Mouse (Mus musculus): ENCODE results near the gene Ppme1. TPM values are rescaled to one million over a fixed set of nuclear protein-coding genes. Genes with fewer than 3 reads are reported as not detected.

Gene Ppme1
- polyA plus RNA-seq, 1 experiment from 2014 or later, result 157 TPM

DNA sequence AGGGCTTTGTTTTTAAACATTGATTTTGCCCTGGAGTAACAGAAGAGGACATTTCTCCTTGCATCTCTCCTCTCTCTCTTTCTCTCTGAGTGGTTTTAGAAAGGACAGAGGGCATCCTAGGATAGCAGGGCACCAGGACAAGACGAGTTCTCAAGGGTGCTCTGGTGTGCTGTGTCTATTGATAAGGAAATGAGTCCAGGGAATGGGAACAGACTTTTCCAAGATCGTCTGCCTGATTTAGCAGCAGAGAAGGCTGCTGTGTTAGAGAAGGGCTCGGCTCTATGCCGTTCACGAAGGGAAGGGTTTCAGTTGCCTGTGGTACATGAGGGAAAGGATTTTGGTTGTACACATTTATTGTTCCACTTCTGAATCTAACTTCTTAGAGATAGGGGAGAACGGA lies 62.4 kb downstream of the Ppme1 start:
- no peak overlapping the region for H3K9ac ChIP-seq (ENCODE audit: low read depth, low read length)
- no peak overlapping the region for H3K4me3 ChIP-seq (ENCODE audit: low read length)
- H3K4me2 ChIP-seq (ENCODE audit: low read length), result no peak overlapping the region
- WGBS, result 19% methylated on average over 6 of the region's 6 CpGs
- H3K36me3 ChIP-seq (ENCODE audit: control insufficient read depth, insufficient read depth, low read length), result no peaks in the 10 kb centered on the region
- peak overlapping the region; percentile 26 for H3K27ac ChIP-seq (ENCODE audit: low read depth, low read length)
- no peaks in the 10 kb centered on the region for H3K27me3 ChIP-seq (replicated peaks; ENCODE audit: control insufficient read depth, insufficient read depth, low read length)
- no peaks in the 10 kb centered on the region for H3K9me3 ChIP-seq (ENCODE audit: control insufficient read depth, low read length)
- no peak for ATAC-seq
- H3K4me1 ChIP-seq (ENCODE audit: control insufficient read depth, insufficient read depth, low read depth, low read length), result peaks cover 24% of the 10 kb centered on the region

DNA sequence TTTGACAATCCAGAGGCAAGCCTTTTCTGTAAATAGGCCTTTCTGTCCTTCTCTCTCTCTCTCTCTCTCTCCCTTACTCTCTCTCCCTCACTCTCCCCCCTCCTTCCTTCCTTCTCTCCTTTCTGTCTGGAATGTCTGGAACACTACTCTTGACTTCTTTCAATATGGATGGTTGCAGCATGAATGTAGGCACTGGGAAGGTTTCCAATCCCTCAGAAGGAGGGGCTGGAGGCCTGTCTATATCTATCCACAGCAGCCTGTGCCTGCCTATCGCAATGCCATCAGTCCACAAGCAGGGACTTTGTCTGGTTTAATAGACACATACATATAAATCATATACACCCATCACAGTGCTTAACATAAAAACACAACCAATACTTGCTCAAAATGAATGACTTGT lies 62.9 kb downstream of the Ppme1 start:
- Histone ChIP-seq H3K4me2 (ENCODE audit: low read length) (no peak overlapping the region), H3K4me3 (ENCODE audit: low read length) (no peak overlapping the region), H3K27ac (ENCODE audit: low read depth, low read length) (peak overlapping the region; percentile 26), H3K9me3 (ENCODE audit: control insufficient read depth, low read length) (no peaks in the 10 kb centered on the region), H3K4me1 (ENCODE audit: control insufficient read depth, insufficient read depth, low read depth, low read length) (peaks cover 24% of the 10 kb centered on the region), H3K9ac (ENCODE audit: low read depth, low read length) (no peak overlapping the region), H3K36me3 (ENCODE audit: control insufficient read depth, insufficient read depth, low read length) (no peaks in the 10 kb centered on the region), H3K27me3 (replicated peaks; ENCODE audit: control insufficient read depth, insufficient read depth, low read length) (no peaks in the 10 kb centered on the region)
- WGBS, result 33% methylated on average over 1 of the region's 1 CpGs
- peak; percentile 43; the same call in 1 of the 2 replicates for ATAC-seq

DNA sequence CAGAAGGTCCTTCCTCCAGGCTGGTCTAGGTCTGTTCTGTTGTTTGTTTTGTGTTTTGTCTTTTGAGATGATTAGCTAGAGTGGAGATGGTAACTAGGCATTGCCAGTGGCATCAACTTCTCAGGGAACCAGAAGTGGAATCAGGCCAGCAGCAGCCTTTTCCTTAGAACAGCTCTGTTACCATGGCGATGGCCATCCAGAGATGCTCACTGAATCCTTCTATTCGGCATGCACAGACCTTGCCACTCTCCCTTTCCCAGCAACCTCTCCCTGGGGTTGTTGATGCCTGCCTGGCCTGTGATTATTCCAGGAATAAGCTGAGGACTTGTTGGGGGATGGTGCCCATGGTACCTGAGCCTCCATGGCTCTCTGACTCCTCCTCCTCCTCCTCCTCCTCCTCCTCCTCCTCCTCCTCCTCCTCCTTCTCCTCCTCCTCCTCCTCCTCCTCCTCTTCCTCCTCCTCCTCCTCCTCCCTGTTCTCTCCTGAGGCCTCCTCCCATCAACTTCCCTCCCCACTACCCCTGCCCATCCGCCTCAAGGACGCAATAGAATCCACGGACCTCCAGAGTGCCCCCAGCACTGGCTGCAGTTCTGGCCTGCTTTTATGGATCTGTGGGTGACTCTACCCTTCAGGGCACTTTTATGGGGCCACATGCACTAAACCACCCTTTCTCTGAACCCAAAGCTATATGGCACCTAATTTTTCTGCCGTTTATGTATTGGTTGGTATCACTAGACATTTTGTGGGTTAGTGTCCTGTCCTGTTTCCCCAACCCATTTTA lies 64.0 kb downstream of the Ppme1 start:
- H3K4me3 ChIP-seq (ENCODE audit: low read length), result no peak overlapping the region
- no peak overlapping the region for H3K4me2 ChIP-seq (ENCODE audit: low read length)
- H3K9ac ChIP-seq (ENCODE audit: low read depth, low read length), result no peak overlapping the region
- ATAC-seq, result peak; percentile 91
- no peaks in the 10 kb centered on the region for H3K36me3 ChIP-seq (ENCODE audit: control insufficient read depth, insufficient read depth, low read length)
- no peaks in the 10 kb centered on the region for H3K27me3 ChIP-seq (replicated peaks; ENCODE audit: control insufficient read depth, insufficient read depth, low read length)
- 51% methylated on average over 6 of the region's 6 CpGs for WGBS
- H3K9me3 ChIP-seq (ENCODE audit: control insufficient read depth, low read length), result no peaks in the 10 kb centered on the region
- H3K27ac ChIP-seq (ENCODE audit: low read depth, low read length), result peak overlapping the region; percentile 81
- H3K4me1 ChIP-seq (ENCODE audit: control insufficient read depth, insufficient read depth, low read depth, low read length), result peaks cover 24% of the 10 kb centered on the region

DNA sequence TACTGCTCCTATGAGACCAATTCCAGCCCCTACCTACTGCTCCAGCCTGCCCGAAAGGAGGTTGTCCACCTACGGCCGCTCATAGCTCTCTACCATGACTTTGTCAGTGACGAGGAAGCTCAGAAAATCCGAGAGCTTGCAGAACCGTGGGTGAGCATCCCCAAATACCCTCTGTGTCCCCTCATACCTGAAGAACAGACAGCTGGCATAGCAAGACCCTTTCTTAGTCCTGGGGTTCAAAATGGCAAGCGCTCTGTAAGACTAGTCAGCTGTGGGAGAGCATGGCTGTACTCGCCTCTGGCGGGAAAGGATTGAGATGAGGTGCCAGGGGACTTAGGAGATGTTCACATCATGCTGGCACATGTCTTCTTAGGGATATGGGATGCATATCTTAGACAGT lies 66.2 kb downstream of the Ppme1 start:
- Histone ChIP-seq H3K9ac (ENCODE audit: low read depth, low read length) (no peak overlapping the region), H3K27me3 (replicated peaks; ENCODE audit: control insufficient read depth, insufficient read depth, low read length) (no peaks in the 10 kb centered on the region), H3K36me3 (ENCODE audit: control insufficient read depth, insufficient read depth, low read length) (no peaks in the 10 kb centered on the region), H3K4me2 (ENCODE audit: low read length) (no peak overlapping the region), H3K27ac (ENCODE audit: low read depth, low read length) (no peak overlapping the region), H3K9me3 (ENCODE audit: control insufficient read depth, low read length) (no peaks in the 10 kb centered on the region), H3K4me3 (ENCODE audit: low read length) (no peak overlapping the region), H3K4me1 (ENCODE audit: control insufficient read depth, insufficient read depth, low read depth, low read length) (peaks cover 20% of the 10 kb centered on the region)
- WGBS, result 94% methylated on average over 9 of the region's 9 CpGs
- no peak for ATAC-seq

DNA sequence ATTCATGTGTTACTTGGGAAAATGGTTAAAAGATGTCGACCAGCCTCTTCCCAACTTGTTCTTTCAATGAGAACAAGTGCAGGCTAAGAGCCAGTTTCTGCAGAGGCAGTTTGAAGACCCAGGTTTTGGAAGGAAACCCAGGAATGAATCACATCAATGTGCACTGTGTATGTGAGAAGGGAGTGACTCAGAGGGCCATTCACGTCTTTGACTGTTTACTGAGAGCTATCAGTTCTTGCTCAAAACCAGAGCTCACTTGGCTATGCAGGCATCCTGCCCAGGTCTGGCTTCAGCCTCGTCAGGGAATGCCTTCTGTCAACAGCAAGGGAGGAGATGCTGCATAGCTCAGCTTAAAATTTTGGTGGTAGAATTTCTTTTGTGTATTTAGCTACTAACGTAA lies 69.8 kb downstream of the Ppme1 start:
- no peaks in the 10 kb centered on the region for H3K36me3 ChIP-seq (ENCODE audit: control insufficient read depth, insufficient read depth, low read length)
- 48% methylated on average over 4 of the region's 4 CpGs for WGBS
- no peaks in the 10 kb centered on the region for H3K4me1 ChIP-seq (ENCODE audit: control insufficient read depth, insufficient read depth, low read depth, low read length)
- H3K9ac ChIP-seq (ENCODE audit: low read depth, low read length), result no peak overlapping the region
- H3K4me3 ChIP-seq (ENCODE audit: low read length), result no peak overlapping the region
- H3K27ac ChIP-seq (ENCODE audit: low read depth, low read length), result no peak overlapping the region
- no peaks in the 10 kb centered on the region for H3K27me3 ChIP-seq (replicated peaks; ENCODE audit: control insufficient read depth, insufficient read depth, low read length)
- ATAC-seq, result peak; percentile 41; the same call in 1 of the 2 replicates
- H3K9me3 ChIP-seq (ENCODE audit: control insufficient read depth, low read length), result no peaks in the 10 kb centered on the region
- H3K4me2 ChIP-seq (ENCODE audit: low read length), result no peak overlapping the region

DNA sequence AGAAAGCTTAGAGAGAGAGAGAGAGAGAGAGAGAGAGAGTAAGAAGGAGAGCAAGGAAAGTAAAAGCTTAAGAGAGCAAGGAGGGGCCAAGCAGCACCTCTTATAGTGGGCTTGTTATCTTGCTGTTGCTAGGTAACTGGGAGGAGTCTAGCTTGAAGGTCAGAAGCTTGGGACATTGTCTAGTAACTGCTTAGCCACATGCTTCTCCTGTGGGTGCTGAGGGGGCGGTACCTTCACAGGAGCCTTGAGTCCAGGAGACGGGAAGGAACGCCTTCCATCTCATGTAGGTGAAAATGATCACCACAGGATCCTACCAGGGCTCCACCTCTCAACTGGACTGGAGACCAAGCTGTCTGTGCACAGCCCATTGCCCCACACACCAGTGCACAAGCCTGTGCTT lies 70.7 kb downstream of the Ppme1 start:
- 78% methylated on average over 3 of the region's 3 CpGs for WGBS
- Histone ChIP-seq H3K9me3 (ENCODE audit: control insufficient read depth, low read length) (no peaks in the 10 kb centered on the region), H3K27ac (ENCODE audit: low read depth, low read length) (no peak overlapping the region), H3K4me1 (ENCODE audit: control insufficient read depth, insufficient read depth, low read depth, low read length) (peaks cover 2% of the 10 kb centered on the region; the same call in 1 of the 2 replicates), H3K36me3 (ENCODE audit: control insufficient read depth, insufficient read depth, low read length) (no peaks in the 10 kb centered on the region), H3K27me3 (replicated peaks; ENCODE audit: control insufficient read depth, insufficient read depth, low read length) (no peaks in the 10 kb centered on the region), H3K9ac (ENCODE audit: low read depth, low read length) (no peak overlapping the region), H3K4me2 (ENCODE audit: low read length) (no peak overlapping the region), H3K4me3 (ENCODE audit: low read length) (no peak overlapping the region)
- no peak for ATAC-seq

DNA sequence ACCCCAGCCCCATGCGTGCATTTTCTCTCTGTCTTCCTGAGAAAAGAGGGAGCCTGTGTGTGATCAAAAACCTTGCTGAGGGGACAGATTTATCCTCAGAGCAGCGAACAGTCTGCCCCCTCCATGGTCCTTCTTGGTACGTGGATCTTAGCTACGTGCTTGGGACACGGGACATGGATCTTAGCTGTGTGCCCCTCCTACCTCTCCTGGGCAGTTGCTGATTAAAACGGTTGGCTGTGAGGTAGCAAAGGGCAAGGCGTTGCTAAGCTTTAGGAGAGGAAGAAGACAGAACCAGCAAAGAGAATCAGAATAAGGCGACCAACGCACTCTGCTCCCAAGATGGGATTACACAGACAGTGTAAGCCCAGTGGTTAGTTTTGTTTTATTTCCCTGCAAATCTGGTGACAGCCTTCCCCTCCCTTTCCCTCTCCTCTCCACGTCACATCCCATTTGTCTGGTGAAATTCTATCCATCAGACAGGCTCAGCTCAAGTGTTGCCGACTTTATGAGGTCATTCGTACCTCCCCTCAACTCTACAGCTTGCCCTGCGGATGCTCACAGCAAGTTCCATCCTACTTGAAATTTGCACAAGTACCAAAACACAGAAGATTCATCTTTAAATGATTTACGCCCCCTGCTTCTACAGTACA lies 73.1 kb downstream of the Ppme1 start:
- no peak for ATAC-seq

DNA sequence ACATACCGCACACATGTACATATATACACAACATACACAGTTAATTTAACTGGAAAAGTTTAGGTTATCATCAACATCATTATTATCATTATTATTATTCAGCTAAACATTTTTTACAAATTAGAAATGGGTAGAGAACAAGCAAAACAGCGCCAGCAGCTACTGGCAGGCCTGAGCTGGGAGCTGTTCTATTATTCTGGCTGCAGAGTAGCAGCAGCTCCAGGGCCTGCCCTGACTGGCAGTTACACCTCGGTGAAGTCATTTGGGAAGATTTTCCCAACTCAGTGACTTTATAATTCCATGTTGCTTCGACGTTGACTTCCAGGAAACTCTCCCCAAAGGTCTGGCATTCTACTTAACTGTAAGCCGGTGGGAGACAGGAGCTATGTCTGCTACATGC lies 75.4 kb downstream of the Ppme1 start:
- Histone ChIP-seq H3K27ac (ENCODE audit: low read depth, low read length) (no peak overlapping the region), H3K4me2 (ENCODE audit: low read length) (no peak overlapping the region), H3K4me1 (ENCODE audit: control insufficient read depth, insufficient read depth, low read depth, low read length) (peaks cover 2% of the 10 kb centered on the region; the same call in 1 of the 2 replicates), H3K9ac (ENCODE audit: low read depth, low read length) (no peak overlapping the region), H3K36me3 (ENCODE audit: control insufficient read depth, insufficient read depth, low read length) (no peaks in the 10 kb centered on the region), H3K27me3 (replicated peaks; ENCODE audit: control insufficient read depth, insufficient read depth, low read length) (no peaks in the 10 kb centered on the region), H3K9me3 (ENCODE audit: control insufficient read depth, low read length) (no peaks in the 10 kb centered on the region), H3K4me3 (ENCODE audit: low read length) (no peak overlapping the region)
- no peak for ATAC-seq
- 74% methylated on average over 6 of the region's 6 CpGs for WGBS

More for the DNA sequence above, 73.1 kb downstream of the Ppme1 start:
- no peak overlapping the region for H3K4me2 ChIP-seq (ENCODE audit: low read length)
- no peaks in the 10 kb centered on the region for H3K9me3 ChIP-seq (ENCODE audit: control insufficient read depth, low read length)
- H3K27ac ChIP-seq (ENCODE audit: low read depth, low read length), result no peak overlapping the region
- no peaks in the 10 kb centered on the region for H3K27me3 ChIP-seq (replicated peaks; ENCODE audit: control insufficient read depth, insufficient read depth, low read length)
- H3K9ac ChIP-seq (ENCODE audit: low read depth, low read length), result no peak overlapping the region
- no peaks in the 10 kb centered on the region for H3K36me3 ChIP-seq (ENCODE audit: control insufficient read depth, insufficient read depth, low read length)
- H3K4me1 ChIP-seq (ENCODE audit: control insufficient read depth, insufficient read depth, low read depth, low read length), result peaks cover 2% of the 10 kb centered on the region; the same call in 1 of the 2 replicates
- H3K4me3 ChIP-seq (ENCODE audit: low read length), result no peak overlapping the region
- 80% methylated on average over 14 of the region's 14 CpGs for WGBS

DNA sequence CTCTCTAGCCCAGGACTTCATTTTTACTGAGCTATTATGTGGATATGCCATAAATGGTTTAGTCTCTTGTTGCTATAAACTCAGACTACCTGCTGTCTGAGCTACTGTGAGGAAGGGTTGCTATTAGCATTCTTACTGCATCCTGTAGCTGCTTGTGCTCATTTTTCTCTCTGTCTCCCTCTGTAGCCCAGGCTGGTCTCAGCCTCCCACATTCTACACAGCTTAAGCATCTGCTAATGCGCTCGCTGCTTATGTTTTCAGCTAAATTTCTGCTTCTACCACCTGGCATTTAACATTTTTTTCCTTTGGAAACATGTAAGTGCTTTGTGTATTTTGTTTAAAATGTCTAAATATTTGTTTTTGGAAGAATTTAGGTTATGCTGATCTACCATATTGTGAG lies 76.4 kb downstream of the Ppme1 start:
- WGBS, result 76% methylated on average over 2 of the region's 2 CpGs
- Histone ChIP-seq H3K27me3 (replicated peaks; ENCODE audit: control insufficient read depth, insufficient read depth, low read length) (no peaks in the 10 kb centered on the region), H3K9me3 (ENCODE audit: control insufficient read depth, low read length) (no peaks in the 10 kb centered on the region), H3K4me1 (ENCODE audit: control insufficient read depth, insufficient read depth, low read depth, low read length) (peaks cover 2% of the 10 kb centered on the region; the same call in 1 of the 2 replicates), H3K4me2 (ENCODE audit: low read length) (no peak overlapping the region), H3K4me3 (ENCODE audit: low read length) (no peak overlapping the region), H3K27ac (ENCODE audit: low read depth, low read length) (no peak overlapping the region), H3K9ac (ENCODE audit: low read depth, low read length) (no peak overlapping the region), H3K36me3 (ENCODE audit: control insufficient read depth, insufficient read depth, low read length) (no peaks in the 10 kb centered on the region)
- no peak for ATAC-seq
